ENCODE assay signal across 10 mouse cellular contexts in the genomic region with DNA sequence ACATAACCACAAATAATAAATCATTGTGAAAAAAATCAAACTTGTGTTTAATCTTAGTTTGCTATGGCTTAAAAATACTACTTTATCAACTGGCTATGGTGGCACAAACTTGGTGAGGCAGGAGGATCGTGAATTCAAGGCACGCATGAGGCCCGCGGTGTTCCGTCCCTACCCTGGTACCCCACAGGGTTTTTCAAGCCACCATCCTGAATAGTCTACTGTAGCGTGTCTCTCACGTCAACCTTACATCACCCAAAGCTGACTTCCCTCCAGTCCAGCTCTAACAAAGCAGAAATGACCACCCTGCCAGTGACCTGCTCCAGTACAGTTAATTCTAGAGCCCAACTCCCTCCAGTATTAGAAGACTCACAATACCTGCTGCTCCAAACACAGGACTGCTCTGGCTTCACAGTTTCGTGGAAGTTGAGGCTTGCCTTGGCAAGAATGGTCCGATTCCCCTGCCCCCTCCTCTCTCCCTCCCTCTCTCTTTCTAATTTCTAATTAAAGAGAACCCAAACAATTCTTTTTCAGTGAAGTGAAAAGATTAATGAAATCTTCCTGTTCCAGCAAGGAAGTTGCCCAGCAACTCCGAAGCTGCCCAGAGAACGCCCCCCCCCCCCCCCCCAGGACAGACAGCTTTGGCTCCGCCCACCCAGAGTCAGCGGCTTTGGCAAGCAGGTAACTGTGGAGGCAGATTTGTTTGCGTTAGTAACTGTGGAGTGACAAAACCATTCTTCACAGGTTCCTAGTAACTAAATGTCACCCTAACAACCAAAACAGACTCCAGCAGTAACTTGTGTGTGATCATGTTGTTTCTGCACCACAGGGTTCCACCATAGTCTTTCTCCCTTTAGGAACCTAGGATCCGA. TPM values are rescaled to one million over a fixed set of nuclear protein-coding genes. Genes with fewer than 3 reads are reported as not detected.
A peak's percentile ranks its signal among the peaks of the same experiment; 100 is the strongest.
DNase-seq lines count a peak whose midpoint lies in the region; ATAC-seq and TF ChIP-seq lines count a peak whose summit lies in the region.
"Had no signal": no experiment of that assay in that cellular context is flagged by ENCODE, and none has a peak within 500 bp of the region (broad histone marks: within the 10 kb centered on the region; RNA-seq: fewer than 3 reads in every experiment).

Ccdc162 (minus strand) TSS at position 606 of the 869 bp plus-strand sequence.

- H3K27ac ChIP-seq in heart, embryonic 12.5 days (ENCODE audit: poor library complexity, severe bottlenecking) = no peak within 1 kb of the TSS
- H3K27ac ChIP-seq in lung, embryonic 14.5 days (ENCODE audit: low read depth) = no peak within 1 kb of the TSS

- H3K4me3 ChIP-seq in heart, embryonic 12.5 days = no peak within 1 kb of the TSS
- H3K4me3 ChIP-seq in lung, embryonic 14.5 days (ENCODE audit: low read depth, low read length) = no peak within 1 kb of the TSS

- no peak for ATAC-seq in heart, embryonic 12.5 days (ENCODE audit: insufficient number of reproducible peaks, low FRiP score)
- no peak for ATAC-seq in lung, embryonic 14.5 days (ENCODE audit: insufficient read depth)
- ATAC-seq: intestine, postnatal 0 days had no signal

- DNase-seq in heart, postnatal 10 days = no peak
- peak; percentile 14 for DNase-seq in urinary bladder, postnatal 14 days (ENCODE audit: low spot score)
- no peak for DNase-seq in urinary bladder, postnatal 36 days (ENCODE audit: low spot score in 2 of 2)
- DNase-seq in lung, embryonic 14.5 days = peak; percentile 45
- peak; percentile 34 for DNase-seq in yolk sac, embryonic 10.5 days (ENCODE audit: low spot score)
- DNase-seq in spleen, postnatal 10 days (ENCODE audit: low spot score in 2 of 2) = no peak
- no peak for DNase-seq in adrenal gland, adult (ENCODE audit: inconsistent age in 2 of 2, low spot score in 1 of 2)
- DNase-seq: adrenal gland, postnatal 14 days had no signal

- H3K27me3 ChIP-seq in heart, embryonic 12.5 days (replicated peaks) = no peaks in the 10 kb centered on the region
- no peaks in the 10 kb centered on the region for H3K27me3 ChIP-seq in lung, embryonic 14.5 days (ENCODE audit: insufficient read depth, low read length)

- H3K4me2 ChIP-seq in heart, embryonic 12.5 days = peak within 1 kb of the TSS; percentile 17; the same call in 1 of the 2 replicates
- peak within 1 kb of the TSS; percentile 25 for H3K4me2 ChIP-seq in lung, embryonic 14.5 days

- 65% methylated on average over 15 of the region's 15 CpGs for WGBS in heart, embryonic 12.5 days
- 48% methylated on average over 15 of the region's 15 CpGs for WGBS in lung, embryonic 14.5 days

- no peak within 1 kb of the TSS for H3K9ac ChIP-seq in heart, embryonic 12.5 days
- H3K9ac ChIP-seq in lung, embryonic 14.5 days = no peak within 1 kb of the TSS

- TF ChIP-seq CTCF in lung, embryonic 14.5 days (IDR thresholded peaks at IDR 0.05; ENCODE audit: low read depth) = no peak

- peaks cover 7% of the 10 kb centered on the region for H3K4me1 ChIP-seq in heart, embryonic 12.5 days (replicated peaks)
- H3K4me1 ChIP-seq in lung, embryonic 14.5 days (ENCODE audit: insufficient read depth) = no peaks in the 10 kb centered on the region

- H3K36me3 ChIP-seq in heart, embryonic 12.5 days = peaks cover 10% of the 10 kb centered on the region
- peaks cover 6% of the 10 kb centered on the region; the same call in 1 of the 2 replicates for H3K36me3 ChIP-seq in lung, embryonic 14.5 days (ENCODE audit: insufficient read depth)

- H3K9me3 ChIP-seq in heart, embryonic 12.5 days (replicated peaks) = no peaks in the 10 kb centered on the region
- no peaks in the 10 kb centered on the region for H3K9me3 ChIP-seq in lung, embryonic 14.5 days (ENCODE audit: low read depth, low read length)

- intact Hi-C loops in heart, postnatal 10 days (cut with DNase I) = no loop called here

RNA-seq across cellular contexts. Expression of gene Ccdc162, which starts in this region (rescaled TPM):
- 0.34 and 0.37 TPM in 2 replicates for polyA plus RNA-seq in heart, embryonic 12.5 days (2016; fragmentation: Nextera tagmentation; extraction: Ambion mirVana)
- total RNA-seq in heart, postnatal 10 days (2021) = under 1 TPM; 0.07 to 0.79 TPM
- 0.20 and 0.32 TPM in 2 replicates for polyA plus RNA-seq in lung, embryonic 14.5 days (2014; fragmentation: Nextera tagmentation; extraction: Ambion mirVana)

Comparison
In these comparisons a context has a peak if more than half of its experiments do, and no peak if none do; other contexts are left out.
1. DNase-seq: peak in urinary bladder, postnatal 14 days (single experiment) and yolk sac, embryonic 10.5 days (single experiment); none in heart, postnatal 10 days (0 of 2), urinary bladder, postnatal 36 days (0 of 2), spleen, postnatal 10 days (0 of 2) and adrenal gland, adult (0 of 2).
2. Peak in DNase-seq and H3K4me2 ChIP-seq in lung, embryonic 14.5 days; RNA of the gene not detected or under 1 TPM.